Comparison of ENCODE assay signal across 26 mouse cellular contexts in genomic region chr8:111950846-111951245, GRCm38 (mm10). TPM values are rescaled to one million over a fixed set of nuclear protein-coding genes. Genes with fewer than 3 reads are reported as not detected.
"Had no signal": no experiment of that assay in that cellular context is flagged by ENCODE, and none has a peak within 500 bp of the region (broad histone marks: within the 10 kb centered on the region; RNA-seq: fewer than 3 reads in every experiment).

No protein-coding gene starts in this region.

- H3K27ac ChIP-seq: gastrocnemius, adult 2 months; heart, adult 2 months; heart, embryonic 13.5 days; heart, embryonic 15.5 days; hindbrain, embryonic 13.5 days; hindbrain, embryonic 15.5 days; intestine, embryonic 15.5 days; layer of hippocampus, adult 2 months; left cerebral cortex, adult 2 months; limb, embryonic 10.5 days; limb, embryonic 12.5 days had no signal

- H3K4me2 ChIP-seq: heart, embryonic 11.5 days; heart, embryonic 13.5 days; heart, embryonic 15.5 days; hindbrain, embryonic 13.5 days; hindbrain, embryonic 15.5 days; intestine, embryonic 15.5 days; limb, embryonic 12.5 days; liver, embryonic 11.5 days had no signal

- H3K4me3 ChIP-seq: gastrocnemius, adult 2 months; heart, adult 2 months; heart, embryonic 13.5 days; heart, embryonic 15.5 days; hindbrain, embryonic 13.5 days; hindbrain, embryonic 15.5 days; intestine, embryonic 15.5 days; layer of hippocampus, adult 2 months; left cerebral cortex, adult 2 months; limb, embryonic 10.5 days; limb, embryonic 12.5 days had no signal

- H3K9me3 ChIP-seq: heart, embryonic 13.5 days; heart, embryonic 15.5 days; hindbrain, embryonic 13.5 days; hindbrain, embryonic 15.5 days; intestine, embryonic 15.5 days; limb, embryonic 10.5 days; limb, embryonic 12.5 days had no signal

- H3K4me1 ChIP-seq: heart, embryonic 13.5 days; heart, embryonic 15.5 days; hindbrain, embryonic 13.5 days; hindbrain, embryonic 15.5 days; intestine, embryonic 15.5 days; limb, embryonic 10.5 days; limb, embryonic 12.5 days had no signal

- H3K9ac ChIP-seq: heart, embryonic 13.5 days; heart, embryonic 15.5 days; hindbrain, embryonic 13.5 days; hindbrain, embryonic 15.5 days; intestine, embryonic 15.5 days; limb, embryonic 12.5 days had no signal

- ATAC-seq: inflammation-experienced regulatory T-cells, adult 6 months; intestine, embryonic 15.5 days; intestine, postnatal 0 days had no signal

- DNase-seq: gastrocnemius, adult 2 months; gastrocnemius, postnatal 10 days; gastrocnemius, postnatal 25 days; heart, postnatal 14 days; heart, postnatal 36 days; kidney, adult 18-20 months; kidney, adult 8-10 months; kidney, postnatal 10 days; kidney, postnatal 25 days; kidney, postnatal 4 days; liver had no signal

- H3K27me3 ChIP-seq: heart, embryonic 13.5 days; heart, embryonic 15.5 days; hindbrain, embryonic 13.5 days; hindbrain, embryonic 15.5 days; intestine, embryonic 15.5 days; limb, embryonic 12.5 days had no signal

RNA-seq across cellular contexts. Expression of gene Chst5, which starts 40.6 kb away (rescaled TPM):
- polyA plus RNA-seq: heart, adult 2 months; heart, postnatal 0 days; inflammation-experienced regulatory T-cells, adult 6 months had no signal
